Mouse (Mus musculus): ENCODE measurements around the gene Arhgef12. TPM values are rescaled to one million over a fixed set of nuclear protein-coding genes. Genes with fewer than 3 reads are reported as not detected.

The Arhgef12 gene
- total and polyA plus RNA-seq, 3 experiments = 5.9 to 76.3 (median 53.3) TPM

DNA sequence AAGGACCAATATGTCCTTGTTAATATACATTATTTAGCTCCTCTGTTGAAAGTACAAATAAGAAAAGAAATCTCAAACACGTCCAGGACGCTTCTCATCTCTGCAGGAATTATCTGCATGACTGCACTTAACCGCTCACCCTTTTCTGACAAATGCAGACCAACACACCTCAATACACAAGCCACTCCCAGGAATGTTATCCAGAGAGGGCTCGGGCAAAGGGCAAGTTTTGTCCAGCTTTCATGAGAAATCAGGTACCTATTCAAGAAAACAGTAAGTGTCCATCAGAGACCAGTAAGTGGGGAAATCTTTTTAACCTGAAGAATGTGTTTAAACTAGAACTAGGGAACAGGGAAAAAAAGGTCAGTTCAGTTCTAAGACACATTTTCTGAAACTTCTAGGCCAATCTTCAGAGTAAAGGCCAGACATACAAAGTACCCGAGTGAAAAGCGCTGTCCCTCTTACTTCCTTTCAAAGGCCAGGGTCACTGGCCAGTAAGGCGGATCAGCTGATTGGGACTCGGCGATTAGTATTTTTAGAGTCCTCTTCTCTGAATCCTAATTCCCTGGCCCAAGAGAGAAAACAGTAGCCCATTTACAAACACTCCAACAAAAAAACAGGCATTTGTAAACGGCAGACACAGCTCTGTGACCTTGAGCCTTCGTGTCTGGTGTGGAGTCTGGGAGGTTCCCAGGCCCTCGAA, 8.5 kb upstream of the Arhgef12 start:
- peaks cover 37% of the 10 kb centered on the region for H3K4me1 ChIP-seq (ENCODE audit: insufficient read depth, low read depth, low read length)
- TF ChIP-seq CTCF (IDR thresholded peaks at IDR 0.05; ENCODE audit: low read depth, low read length) = no peak
- TF ChIP-seq GATA1 (IDR thresholded peaks at IDR 0.05; ENCODE audit: borderline replicate concordance, low read length) = no peak
- no peak for TF ChIP-seq TAL1 (conservative IDR thresholded peaks at IDR 0.05; ENCODE audit: low read depth, low read length)
- no peak for TF ChIP-seq GATA2 (IDR thresholded peaks at IDR 0.05; ENCODE audit: borderline replicate concordance, low read depth, low read length)
- no peak for TF ChIP-seq POLR2AphosphoS5 (IDR thresholded peaks at IDR 0.05; ENCODE audit: insufficient replicate concordance, low read depth, low read length)
- peaks cover 10% of the 10 kb centered on the region for H3K36me3 ChIP-seq (replicated peaks)
- ATAC-seq (ENCODE audit: extremely low read depth, insufficient number of reproducible peaks, low FRiP score, poor library complexity, severe bottlenecking) = no peak
- H3K4me3 ChIP-seq (ENCODE audit: low read depth, low read length) = peak overlapping the region; percentile 72
- DNase-seq (ENCODE audit: low spot score) = no peak
- peaks cover 3% of the 10 kb centered on the region; the same call in 1 of the 2 replicates for H3K27me3 ChIP-seq (ENCODE audit: insufficient read depth, low read length)
- H3K9me3 ChIP-seq (replicated peaks) = no peaks in the 10 kb centered on the region

DNA sequence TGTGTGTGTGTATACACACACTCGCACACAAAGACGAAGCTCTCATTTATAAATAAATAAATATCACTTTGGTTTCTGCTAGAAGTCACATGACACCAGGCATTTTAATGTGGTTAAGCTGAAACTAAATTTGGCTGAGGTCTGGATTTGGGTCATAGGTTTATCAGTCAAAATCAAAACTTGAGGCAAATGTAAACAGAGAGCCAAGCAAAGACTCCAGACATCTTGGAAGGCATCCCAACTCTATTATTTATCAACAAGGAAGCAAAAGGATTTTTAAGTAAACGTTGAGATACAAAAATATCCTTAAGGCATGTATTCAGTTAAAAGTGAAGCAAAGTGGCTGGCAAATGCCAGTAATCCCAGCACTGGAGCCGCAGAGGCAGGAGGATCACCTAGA, 7.8 kb upstream of the Arhgef12 start:
- H3K27me3 ChIP-seq (ENCODE audit: insufficient read depth, low read length) = peaks cover 3% of the 10 kb centered on the region; the same call in 1 of the 2 replicates
- TF ChIP-seq CTCF (IDR thresholded peaks at IDR 0.05; ENCODE audit: low read depth, low read length) = no peak
- TF ChIP-seq TAL1 (conservative IDR thresholded peaks at IDR 0.05; ENCODE audit: low read depth, low read length) = no peak
- TF ChIP-seq GATA1 (IDR thresholded peaks at IDR 0.05; ENCODE audit: borderline replicate concordance, low read length) = no peak
- no peak for TF ChIP-seq GATA2 (IDR thresholded peaks at IDR 0.05; ENCODE audit: borderline replicate concordance, low read depth, low read length)
- no peak for TF ChIP-seq POLR2AphosphoS5 (IDR thresholded peaks at IDR 0.05; ENCODE audit: insufficient replicate concordance, low read depth, low read length)
- ATAC-seq (ENCODE audit: extremely low read depth, insufficient number of reproducible peaks, low FRiP score, poor library complexity, severe bottlenecking) = no peak

DNA sequence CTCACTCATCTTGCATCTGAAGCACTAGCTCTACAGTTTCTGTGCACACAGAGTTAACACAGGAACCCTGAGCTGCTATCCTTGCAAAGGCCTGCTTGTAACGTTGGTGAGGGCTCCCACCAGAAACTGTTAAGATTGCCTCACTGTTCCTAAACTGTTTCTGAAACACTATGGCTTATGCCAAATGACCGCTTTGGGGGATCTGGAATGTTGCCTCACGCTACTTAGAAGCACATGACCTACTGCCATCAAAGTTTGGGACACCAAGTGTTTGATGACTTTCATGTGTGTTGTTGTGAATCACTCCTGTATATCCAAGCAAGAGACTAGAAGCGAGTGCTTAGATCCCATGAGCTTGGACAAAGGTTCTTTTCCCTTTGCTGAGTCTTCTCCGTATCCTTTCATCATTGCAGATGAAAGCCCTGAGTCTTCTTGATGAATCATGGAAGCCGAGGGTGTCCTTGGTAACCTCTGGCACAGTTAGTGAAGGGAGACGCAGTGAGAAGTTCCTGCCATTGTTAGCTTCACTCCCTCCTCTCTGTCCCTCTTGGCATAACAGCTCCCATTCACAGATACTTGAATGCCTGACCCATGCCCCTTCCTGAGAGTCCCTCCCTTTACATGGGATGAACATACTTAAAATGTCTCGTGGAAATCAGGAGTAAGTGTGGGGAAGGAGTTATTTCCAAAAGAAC, 3.4 kb upstream of the Arhgef12 start:
- H3K27me3 ChIP-seq (ENCODE audit: insufficient read depth, low read length) = no peaks in the 10 kb centered on the region
- no peak for TF ChIP-seq GATA1 (IDR thresholded peaks at IDR 0.05; ENCODE audit: borderline replicate concordance, low read length)
- TF ChIP-seq TAL1 (conservative IDR thresholded peaks at IDR 0.05; ENCODE audit: low read depth, low read length) = no peak
- no peak for TF ChIP-seq POLR2AphosphoS5 (IDR thresholded peaks at IDR 0.05; ENCODE audit: insufficient replicate concordance, low read depth, low read length)
- no peak for TF ChIP-seq GATA2 (IDR thresholded peaks at IDR 0.05; ENCODE audit: borderline replicate concordance, low read depth, low read length)
- TF ChIP-seq CTCF (IDR thresholded peaks at IDR 0.05; ENCODE audit: low read depth, low read length) = no peak
- ATAC-seq (ENCODE audit: extremely low read depth, insufficient number of reproducible peaks, low FRiP score, poor library complexity, severe bottlenecking) (no peak), DNase-seq (ENCODE audit: low spot score) (no peak)
- no peak overlapping the region for H3K4me3 ChIP-seq (ENCODE audit: low read depth, low read length)
- H3K4me1 ChIP-seq (ENCODE audit: insufficient read depth, low read depth, low read length) = peaks cover 42% of the 10 kb centered on the region
- H3K36me3 ChIP-seq (replicated peaks) = peaks cover 15% of the 10 kb centered on the region
- H3K9me3 ChIP-seq (replicated peaks) = no peaks in the 10 kb centered on the region

More for the DNA sequence above, 7.8 kb upstream of the Arhgef12 start:
- H3K4me1 ChIP-seq (ENCODE audit: insufficient read depth, low read depth, low read length) = peaks cover 32% of the 10 kb centered on the region
- no peak for DNase-seq (ENCODE audit: low spot score)
- H3K4me3 ChIP-seq (ENCODE audit: low read depth, low read length) = no peak overlapping the region
- no peaks in the 10 kb centered on the region for H3K9me3 ChIP-seq (replicated peaks)
- H3K36me3 ChIP-seq (replicated peaks) = peaks cover 15% of the 10 kb centered on the region

DNA sequence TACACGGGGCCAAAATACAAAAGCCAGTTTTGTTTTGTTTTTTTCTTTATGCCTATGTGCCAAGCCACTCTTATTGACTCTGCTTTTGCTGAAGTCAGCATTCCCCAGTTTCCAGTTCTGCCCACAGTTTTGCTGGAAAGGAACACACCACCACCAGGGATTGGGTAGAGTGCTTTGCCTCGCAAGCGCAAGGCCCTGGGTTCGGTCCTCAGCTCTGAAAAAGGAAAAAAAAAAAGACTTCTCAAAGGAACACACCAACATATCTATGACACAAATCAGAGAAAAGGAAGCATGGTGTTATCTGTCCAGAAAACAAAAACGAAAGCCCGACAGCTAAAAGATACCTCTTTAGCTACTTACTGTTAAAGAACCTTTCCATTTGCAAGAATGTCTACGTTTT, 2.1 kb upstream of the Arhgef12 start:
- Histone ChIP-seq H3K36me3 (replicated peaks) (peaks cover 15% of the 10 kb centered on the region), H3K9me3 (replicated peaks) (no peaks in the 10 kb centered on the region), H3K4me1 (ENCODE audit: insufficient read depth, low read depth, low read length) (peaks cover 37% of the 10 kb centered on the region), H3K4me3 (ENCODE audit: low read depth, low read length) (no peak overlapping the region), H3K27me3 (ENCODE audit: insufficient read depth, low read length) (no peaks in the 10 kb centered on the region)
- ATAC-seq (ENCODE audit: extremely low read depth, insufficient number of reproducible peaks, low FRiP score, poor library complexity, severe bottlenecking) = no peak
- DNase-seq (ENCODE audit: low spot score) = no peak
- TF ChIP-seq CTCF (IDR thresholded peaks at IDR 0.05; ENCODE audit: low read depth, low read length) (no peak), GATA2 (IDR thresholded peaks at IDR 0.05; ENCODE audit: borderline replicate concordance, low read depth, low read length) (no peak), GATA1 (IDR thresholded peaks at IDR 0.05; ENCODE audit: borderline replicate concordance, low read length) (no peak), TAL1 (conservative IDR thresholded peaks at IDR 0.05; ENCODE audit: low read depth, low read length) (no peak), POLR2AphosphoS5 (IDR thresholded peaks at IDR 0.05; ENCODE audit: insufficient replicate concordance, low read depth, low read length) (no peak)

- Histone ChIP-seq H3K9me3 (replicated peaks) (no peaks in the 10 kb centered on the region), H3K4me3 (ENCODE audit: low read depth, low read length) (no peak overlapping the region), H3K36me3 (replicated peaks) (peaks cover 15% of the 10 kb centered on the region), H3K27me3 (ENCODE audit: insufficient read depth, low read length) (no peaks in the 10 kb centered on the region), H3K4me1 (ENCODE audit: insufficient read depth, low read depth, low read length) (peaks cover 38% of the 10 kb centered on the region)
- DNase-seq (ENCODE audit: low spot score) = no peak
- ATAC-seq (ENCODE audit: extremely low read depth, insufficient number of reproducible peaks, low FRiP score, poor library complexity, severe bottlenecking) = no peak
- TF ChIP-seq TAL1 (conservative IDR thresholded peaks at IDR 0.05; ENCODE audit: low read depth, low read length) (no peak), GATA2 (IDR thresholded peaks at IDR 0.05; ENCODE audit: borderline replicate concordance, low read depth, low read length) (no peak), CTCF (IDR thresholded peaks at IDR 0.05; ENCODE audit: low read depth, low read length) (no peak)
These were observed 1.7 kb upstream of the Arhgef12 start for GRCm38 (mm10) chr9:43108721-43109120.

- Histone ChIP-seq H3K4me3 (ENCODE audit: low read depth, low read length) (no peak overlapping the region), H3K9me3 (replicated peaks) (no peaks in the 10 kb centered on the region), H3K27me3 (ENCODE audit: insufficient read depth, low read length) (no peaks in the 10 kb centered on the region), H3K4me1 (ENCODE audit: insufficient read depth, low read depth, low read length) (peaks cover 42% of the 10 kb centered on the region), H3K36me3 (replicated peaks) (peaks cover 17% of the 10 kb centered on the region)
- DNase-seq (ENCODE audit: low spot score) (no peak), ATAC-seq (ENCODE audit: extremely low read depth, insufficient number of reproducible peaks, low FRiP score, poor library complexity, severe bottlenecking) (no peak)
- no peak for TF ChIP-seq GATA2 (IDR thresholded peaks at IDR 0.05; ENCODE audit: borderline replicate concordance, low read depth, low read length)
- TF ChIP-seq CTCF (IDR thresholded peaks at IDR 0.05; ENCODE audit: low read depth, low read length) = no peak
- no peak for TF ChIP-seq POLR2AphosphoS5 (IDR thresholded peaks at IDR 0.05; ENCODE audit: insufficient replicate concordance, low read depth, low read length)
- no peak for TF ChIP-seq GATA1 (IDR thresholded peaks at IDR 0.05; ENCODE audit: borderline replicate concordance, low read length)
- TF ChIP-seq TAL1 (conservative IDR thresholded peaks at IDR 0.05; ENCODE audit: low read depth, low read length) = no peak
These were observed 1.0 kb upstream of the Arhgef12 start for GRCm38 (mm10) chr9:43108081-43108480.

All from G1E (cell line).